Mouse (Mus musculus): ENCODE measurements around the gene Sdccag8. TPM values are rescaled to one million over a fixed set of nuclear protein-coding genes. Genes with fewer than 3 reads are reported as not detected.

The Sdccag8 gene
- polyA plus RNA-seq, 1 experiment: 20.7 TPM

DNA sequence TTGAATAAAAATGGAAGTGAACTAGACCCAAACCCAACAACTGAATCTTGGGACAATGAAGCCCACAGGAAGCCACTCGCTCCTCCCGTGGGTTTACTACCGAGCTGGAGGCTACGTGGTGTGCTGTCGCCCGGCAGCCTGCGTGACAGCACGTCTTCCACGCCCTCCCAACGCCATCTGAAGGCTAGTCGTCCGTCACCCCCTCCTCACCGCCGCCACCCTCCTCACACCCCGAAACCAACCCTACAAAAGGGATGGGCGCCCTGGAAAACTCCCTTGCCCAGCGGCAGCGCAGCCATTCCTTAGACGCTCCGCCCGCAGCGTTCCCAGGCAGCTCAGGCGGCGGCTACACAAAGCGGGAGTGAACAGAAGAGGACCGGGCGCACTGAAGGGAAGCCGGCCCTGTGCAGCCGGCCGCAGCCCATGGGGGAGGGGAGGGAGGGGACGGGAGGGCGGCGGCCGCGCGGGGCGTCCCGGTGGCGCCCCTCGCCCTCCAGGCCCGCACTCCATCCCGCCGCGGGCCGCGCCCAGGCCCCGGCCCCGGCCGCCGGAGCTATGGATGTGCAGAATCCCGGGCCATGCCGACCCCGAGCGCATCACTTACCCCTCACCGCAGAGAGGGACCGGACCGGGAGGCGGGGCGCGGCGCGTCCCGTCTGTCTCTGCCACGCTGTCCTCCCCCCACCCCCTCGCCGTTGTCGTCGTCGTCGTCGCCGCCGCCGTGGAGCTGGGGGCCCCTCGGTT is 996 bp upstream of the Sdccag8 start:
- no peak for TF ChIP-seq CTCF (IDR thresholded peaks at IDR 0.05; ENCODE audit: extremely low read depth, insufficient read depth, low read length)
- TF ChIP-seq POLR2A (IDR thresholded peaks at IDR 0.05; ENCODE audit: extremely low read depth, insufficient read depth, low read length): peak; percentile 68
- Histone ChIP-seq H3K4me1 (ENCODE audit: control insufficient read depth, insufficient read depth, low read length) (peaks cover 4% of the 10 kb centered on the region; the same call in 1 of the 2 replicates), H3K4me3 (ENCODE audit: insufficient read depth, low read length) (peak overlapping the region; percentile 70), H3K27ac (ENCODE audit: insufficient read depth, low read length) (peak overlapping the region; percentile 87)

- no peak for TF ChIP-seq CTCF (IDR thresholded peaks at IDR 0.05; ENCODE audit: extremely low read depth, insufficient read depth, low read length)
- peak; percentile 63; the same call in 1 of the 2 replicates for TF ChIP-seq POLR2A (IDR thresholded peaks at IDR 0.05; ENCODE audit: extremely low read depth, insufficient read depth, low read length)
- Histone ChIP-seq H3K4me3 (ENCODE audit: insufficient read depth, low read length) (peak within 1 kb of the TSS; percentile 70), H3K27ac (ENCODE audit: insufficient read depth, low read length) (peak within 1 kb of the TSS; percentile 87), H3K4me1 (ENCODE audit: control insufficient read depth, insufficient read depth, low read length) (peaks cover 6% of the 10 kb centered on the region)
These were observed 432 bp upstream of the Sdccag8 start, which contains the start of gene Cep170 for GRCm38 (mm10) chr1:176814036-176814420. Gene Cep170, minus strand, starts transcription at chr1:176814067.

DNA sequence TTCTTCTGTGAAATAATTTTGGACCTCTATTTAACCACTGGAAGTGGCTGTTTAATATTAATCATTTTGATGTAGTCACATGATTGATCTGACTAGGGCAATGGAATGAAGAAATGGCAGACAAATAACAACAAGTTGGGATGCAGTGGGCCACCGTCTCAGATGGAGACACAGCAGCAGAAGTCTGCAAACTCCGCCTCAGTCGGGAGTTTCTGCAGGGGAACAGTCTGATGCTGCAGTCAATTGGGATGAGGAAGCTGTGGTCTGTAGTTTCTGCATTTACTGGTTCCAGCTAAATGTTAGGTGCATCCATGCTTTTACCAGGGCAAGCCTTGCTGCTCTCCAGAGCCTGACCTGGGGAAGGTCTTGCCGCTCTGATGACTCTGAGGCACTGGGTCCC is 2.3 kb downstream of the Sdccag8 start:
- TF ChIP-seq POLR2A (IDR thresholded peaks at IDR 0.05; ENCODE audit: extremely low read depth, insufficient read depth, low read length) (no peak), CTCF (IDR thresholded peaks at IDR 0.05; ENCODE audit: extremely low read depth, insufficient read depth, low read length) (no peak)

DNA sequence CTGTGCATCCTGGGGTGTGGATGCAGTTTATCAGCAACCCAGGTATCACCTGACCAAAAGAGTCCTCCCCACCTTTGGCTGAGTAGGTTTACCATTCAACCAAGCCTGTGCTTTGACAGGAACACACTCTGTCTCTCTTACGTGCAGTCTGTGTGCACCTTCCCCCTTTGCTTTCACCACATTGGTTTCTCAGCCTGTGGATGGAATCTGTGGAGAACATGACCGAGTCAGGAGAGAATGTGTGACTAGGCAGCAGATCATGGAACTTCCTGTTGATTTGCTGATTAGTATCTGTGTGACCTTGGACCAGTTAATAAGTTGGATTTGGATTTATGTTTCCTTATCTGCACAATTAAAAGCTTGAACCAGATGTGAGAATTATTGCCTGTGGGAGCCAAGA is 3.7 kb downstream of the Sdccag8 start:
- Histone ChIP-seq H3K27ac (ENCODE audit: insufficient read depth, low read length) (no peak overlapping the region), H3K4me3 (ENCODE audit: insufficient read depth, low read length) (no peak overlapping the region), H3K4me1 (ENCODE audit: control insufficient read depth, insufficient read depth, low read length) (peaks cover 2% of the 10 kb centered on the region; the same call in 1 of the 2 replicates)
- no peak for TF ChIP-seq CTCF (IDR thresholded peaks at IDR 0.05; ENCODE audit: extremely low read depth, insufficient read depth, low read length)
- no peak for TF ChIP-seq POLR2A (IDR thresholded peaks at IDR 0.05; ENCODE audit: extremely low read depth, insufficient read depth, low read length)

More for the DNA sequence above, 2.3 kb downstream of the Sdccag8 start:
- Histone ChIP-seq H3K4me1 (ENCODE audit: control insufficient read depth, insufficient read depth, low read length) (peaks cover 2% of the 10 kb centered on the region; the same call in 1 of the 2 replicates), H3K4me3 (ENCODE audit: insufficient read depth, low read length) (no peak overlapping the region), H3K27ac (ENCODE audit: insufficient read depth, low read length) (no peak overlapping the region)

DNA sequence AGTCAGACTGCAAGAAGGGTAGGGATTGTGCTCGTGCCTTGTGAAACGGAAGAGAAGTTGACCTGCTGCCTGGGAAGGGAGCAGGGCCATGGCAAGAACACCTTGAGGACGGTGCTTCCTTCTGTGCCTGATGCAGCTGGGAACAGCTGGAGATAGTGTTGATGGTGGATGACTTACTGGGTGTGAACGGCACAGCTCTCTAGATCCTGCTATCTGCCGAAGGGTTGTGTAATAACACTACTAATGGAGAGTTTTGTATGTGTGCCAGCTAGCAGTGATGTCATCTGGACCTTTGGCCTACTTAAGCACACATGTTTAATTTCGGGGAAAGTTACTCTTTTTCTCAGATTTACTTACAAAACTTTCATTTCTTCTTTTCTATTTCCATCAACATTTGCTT is 4.3 kb downstream of the Sdccag8 start:
- TF ChIP-seq POLR2A (IDR thresholded peaks at IDR 0.05; ENCODE audit: extremely low read depth, insufficient read depth, low read length) (no peak), CTCF (IDR thresholded peaks at IDR 0.05; ENCODE audit: extremely low read depth, insufficient read depth, low read length) (no peak)
- peaks cover 2% of the 10 kb centered on the region; the same call in 1 of the 2 replicates for H3K4me1 ChIP-seq (ENCODE audit: control insufficient read depth, insufficient read depth, low read length)
- H3K27ac ChIP-seq (ENCODE audit: insufficient read depth, low read length): no peak overlapping the region
- H3K4me3 ChIP-seq (ENCODE audit: insufficient read depth, low read length): no peak overlapping the region

GRCm38 (mm10) chr1:176821929-176822328 is 7.5 kb downstream of the Sdccag8 start:
- H3K27ac ChIP-seq (ENCODE audit: insufficient read depth, low read length): no peak overlapping the region
- TF ChIP-seq CTCF (IDR thresholded peaks at IDR 0.05; ENCODE audit: extremely low read depth, insufficient read depth, low read length) (no peak), POLR2A (IDR thresholded peaks at IDR 0.05; ENCODE audit: extremely low read depth, insufficient read depth, low read length) (no peak)
- no peak overlapping the region for H3K4me3 ChIP-seq (ENCODE audit: insufficient read depth, low read length)
- H3K4me1 ChIP-seq (ENCODE audit: control insufficient read depth, insufficient read depth, low read length): peaks cover 2% of the 10 kb centered on the region; the same call in 1 of the 2 replicates

DNA sequence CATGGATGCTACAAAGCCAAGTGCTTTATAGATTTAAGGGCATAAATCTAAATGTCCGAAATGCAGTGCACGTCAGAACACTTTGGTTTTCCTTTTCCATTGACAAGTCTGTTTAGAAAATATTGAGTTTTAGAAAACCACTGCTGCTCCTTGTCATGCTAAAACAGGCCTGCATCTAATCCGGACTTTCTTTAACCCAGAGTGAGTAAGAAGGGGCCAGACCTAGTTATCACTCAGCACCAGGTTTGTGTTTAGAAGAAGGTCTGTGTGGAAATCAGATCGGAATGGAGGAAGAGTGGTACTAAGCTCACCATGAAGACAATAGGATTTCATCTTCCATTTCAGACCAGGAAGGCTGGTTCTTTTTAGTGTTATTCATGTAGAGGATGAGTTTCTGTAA is 8.5 kb downstream of the Sdccag8 start:
- H3K27ac ChIP-seq (ENCODE audit: insufficient read depth, low read length): no peak overlapping the region
- H3K4me3 ChIP-seq (ENCODE audit: insufficient read depth, low read length): no peak overlapping the region
- TF ChIP-seq CTCF (IDR thresholded peaks at IDR 0.05; ENCODE audit: extremely low read depth, insufficient read depth, low read length) (no peak), POLR2A (IDR thresholded peaks at IDR 0.05; ENCODE audit: extremely low read depth, insufficient read depth, low read length) (no peak)
- peaks cover 3% of the 10 kb centered on the region; the same call in 1 of the 2 replicates for H3K4me1 ChIP-seq (ENCODE audit: control insufficient read depth, insufficient read depth, low read length)

- Histone ChIP-seq H3K27ac (ENCODE audit: insufficient read depth, low read length) (no peak overlapping the region), H3K4me1 (ENCODE audit: control insufficient read depth, insufficient read depth, low read length) (peaks cover 4% of the 10 kb centered on the region; the same call in 1 of the 2 replicates), H3K4me3 (ENCODE audit: insufficient read depth, low read length) (no peak overlapping the region)
- no peak for TF ChIP-seq POLR2A (IDR thresholded peaks at IDR 0.05; ENCODE audit: extremely low read depth, insufficient read depth, low read length)
- no peak for TF ChIP-seq CTCF (IDR thresholded peaks at IDR 0.05; ENCODE audit: extremely low read depth, insufficient read depth, low read length)
These were observed 9.4 kb downstream of the Sdccag8 start for GRCm38 (mm10) chr1:176823889-176824288.

- H3K27ac ChIP-seq (ENCODE audit: insufficient read depth, low read length): no peak overlapping the region
- TF ChIP-seq POLR2A (IDR thresholded peaks at IDR 0.05; ENCODE audit: extremely low read depth, insufficient read depth, low read length) (no peak), CTCF (IDR thresholded peaks at IDR 0.05; ENCODE audit: extremely low read depth, insufficient read depth, low read length) (no peak)
- H3K4me3 ChIP-seq (ENCODE audit: insufficient read depth, low read length): no peak overlapping the region
- H3K4me1 ChIP-seq (ENCODE audit: control insufficient read depth, insufficient read depth, low read length): peaks cover 4% of the 10 kb centered on the region; the same call in 1 of the 2 replicates
These were observed 10.2 kb downstream of the Sdccag8 start for GRCm38 (mm10) chr1:176824611-176825010.

DNA sequence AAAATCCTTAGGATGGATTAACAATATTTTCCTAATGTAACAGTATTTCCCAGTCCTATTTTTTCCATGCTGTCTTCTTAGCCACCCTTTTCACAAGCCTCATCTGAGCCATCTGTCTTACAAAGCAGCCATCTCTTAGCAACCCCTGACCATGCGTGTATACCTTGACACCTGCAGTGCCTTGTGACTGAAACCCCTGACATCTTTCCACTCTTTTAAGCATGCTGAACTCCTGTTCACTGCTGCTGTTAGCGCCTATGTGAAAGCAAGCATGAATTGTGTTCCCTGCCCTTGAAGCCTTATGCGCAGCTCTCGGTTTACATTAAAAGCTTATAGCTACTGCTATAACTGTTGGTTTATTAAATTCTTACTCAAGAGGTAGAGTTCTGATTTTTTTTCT is 10.6 kb downstream of the Sdccag8 start:
- TF ChIP-seq POLR2A (IDR thresholded peaks at IDR 0.05; ENCODE audit: extremely low read depth, insufficient read depth, low read length) (no peak), CTCF (IDR thresholded peaks at IDR 0.05; ENCODE audit: extremely low read depth, insufficient read depth, low read length) (no peak)
- H3K27ac ChIP-seq (ENCODE audit: insufficient read depth, low read length): no peak overlapping the region
- peaks cover 4% of the 10 kb centered on the region; the same call in 1 of the 2 replicates for H3K4me1 ChIP-seq (ENCODE audit: control insufficient read depth, insufficient read depth, low read length)
- no peak overlapping the region for H3K4me3 ChIP-seq (ENCODE audit: insufficient read depth, low read length)

Data from cortical plate, adult 2 months (tissue).